Mouse (Mus musculus) lung, postnatal 0 days (tissue): ENCODE measurements around the gene Klra3. TPM values are rescaled to one million over a fixed set of nuclear protein-coding genes. Genes with fewer than 3 reads are reported as not detected.

Experiments used
- polyA plus RNA-seq: library from polyadenylated mRNA; unstranded; fragments of >200 nt; fragmentation: Nextera tagmentation; extraction: Ambion mirVana; gene quantifications from 2 replicates; pipeline ENCODE4 v1.2.1, GENCODE M21; 2015

The Klra3 gene
- polyA plus RNA-seq, 1 experiment from 2014 or later: not detected

Other genes with a start within 250 kb of the Klra3 start
- not detected in 2 replicates for gene Klra8, start 207.7 kb downstream of the Klra3 start, polyA plus RNA-seq
- gene Klra9, start 144.5 kb downstream of the Klra3 start, polyA plus RNA-seq: not detected in 2 replicates
- gene Klra7, start 104.3 kb downstream of the Klra3 start, polyA plus RNA-seq: not detected in 2 replicates
- gene Klra10, start 55.6 kb downstream of the Klra3 start, polyA plus RNA-seq: not detected in 2 replicates
- gene Klra1, start 49.3 kb upstream of the Klra3 start, polyA plus RNA-seq: not detected in 2 replicates